Mouse (Mus musculus) A20 (cell line): Measurements from ENCODE around the gene Vstm4.
A peak's percentile ranks its signal among the peaks of the same experiment; 100 is the strongest.

Experiments
- DNase-seq: peaks from one replicate; pipeline ENCODE4 v3.0.0-alpha.2; 2011; ENCODE audit warnings: low read depth, low spot score

The Vstm4 gene

DNA sequence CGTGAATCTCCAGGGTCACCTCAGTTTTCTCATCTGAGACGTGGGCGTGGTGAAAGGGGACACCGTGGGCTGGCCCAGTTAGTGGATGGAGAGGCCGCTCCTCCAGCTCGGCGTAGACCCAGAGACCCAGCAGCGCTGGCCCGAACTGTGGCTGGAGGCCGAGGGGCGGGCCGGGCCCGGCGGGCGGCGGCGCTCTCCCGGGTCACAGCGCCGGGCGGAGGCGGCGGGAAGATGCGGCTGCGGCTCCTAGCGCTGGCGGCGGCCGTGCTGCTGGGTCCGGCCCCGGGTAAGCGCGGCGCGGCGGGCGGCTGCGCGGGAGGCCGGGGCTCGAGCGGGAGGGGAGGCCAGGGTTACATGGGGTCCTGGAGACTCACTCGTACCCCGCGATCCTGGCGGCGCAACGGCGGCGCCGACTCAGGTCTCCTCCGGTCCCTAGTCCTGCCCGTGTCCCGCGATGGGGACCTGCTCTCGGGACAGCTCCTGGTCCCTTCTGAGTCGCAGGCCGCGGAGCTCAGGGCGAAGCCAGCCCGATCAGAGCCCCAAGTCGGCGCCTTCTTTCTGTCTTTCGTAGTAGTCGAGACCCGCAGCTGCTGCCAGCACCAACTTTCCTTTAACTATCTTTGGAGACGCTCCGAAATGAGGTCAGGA, at the start of gene Vstm4:
Gene Vstm4 (plus strand): TSS at position 76 of the 648 bp plus-strand sequence.
- no peak for DNase-seq

DNA sequence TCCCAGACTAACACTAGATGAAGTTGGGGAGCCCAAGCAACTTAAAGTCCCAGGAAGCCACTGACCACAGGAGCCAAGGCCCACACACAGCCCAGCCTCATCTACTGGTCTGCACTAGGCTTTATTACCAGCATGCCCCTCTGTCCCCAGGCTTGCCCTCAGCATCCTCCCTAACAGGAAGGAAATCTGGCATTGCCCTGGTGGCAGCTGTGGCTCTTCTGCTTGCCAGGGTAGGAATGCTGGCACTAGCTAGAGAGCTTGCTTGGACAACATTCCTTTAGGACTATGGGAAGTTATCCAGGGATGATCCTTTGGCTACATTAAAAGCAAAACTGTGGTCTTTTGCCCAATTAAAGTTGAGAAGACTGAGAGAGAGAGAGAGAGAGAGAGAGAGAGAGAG, 46.4 kb upstream of the Vstm4 start:
- DNase-seq = no peak

DNA sequence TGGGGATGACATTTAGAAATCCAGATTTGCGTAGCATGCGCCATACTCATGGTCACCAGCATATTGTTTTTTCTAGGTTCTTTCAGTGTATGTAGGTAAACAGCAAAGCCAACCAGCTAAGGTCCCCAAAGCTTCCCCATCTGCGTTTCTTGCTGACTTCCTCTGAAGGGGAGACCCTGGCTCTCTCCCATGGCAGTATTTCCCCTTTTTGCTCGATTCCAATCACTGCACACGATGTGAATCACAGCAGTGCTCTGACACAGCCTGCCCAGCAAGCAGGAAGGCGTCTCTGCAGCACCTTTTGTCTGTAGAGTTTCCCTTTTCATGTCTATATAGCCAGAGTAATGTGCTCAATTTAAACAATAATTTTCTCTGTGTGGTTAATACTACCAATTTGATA, 44.1 kb upstream of the Vstm4 start:
- no peak for DNase-seq

DNA sequence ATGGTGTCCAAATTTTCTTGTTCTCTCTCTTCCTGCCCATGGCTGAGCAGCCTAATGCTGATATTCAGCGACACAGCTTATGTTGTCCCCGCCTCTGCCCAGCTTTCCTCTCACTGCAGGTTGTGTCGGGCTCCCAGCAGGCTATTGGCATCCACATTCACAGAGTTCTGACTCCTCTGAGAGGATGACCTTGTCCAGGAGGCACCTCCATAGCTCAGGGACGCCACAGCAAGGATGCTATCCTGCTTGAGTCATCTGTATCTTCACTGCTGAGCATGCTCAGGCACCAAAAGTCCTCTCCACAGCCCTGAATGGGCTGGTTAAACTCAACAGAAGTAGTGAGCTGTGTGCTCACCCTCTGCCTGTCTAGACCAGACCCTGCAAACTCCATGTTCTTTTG, 41.6 kb upstream of the Vstm4 start:
- DNase-seq = no peak

DNA sequence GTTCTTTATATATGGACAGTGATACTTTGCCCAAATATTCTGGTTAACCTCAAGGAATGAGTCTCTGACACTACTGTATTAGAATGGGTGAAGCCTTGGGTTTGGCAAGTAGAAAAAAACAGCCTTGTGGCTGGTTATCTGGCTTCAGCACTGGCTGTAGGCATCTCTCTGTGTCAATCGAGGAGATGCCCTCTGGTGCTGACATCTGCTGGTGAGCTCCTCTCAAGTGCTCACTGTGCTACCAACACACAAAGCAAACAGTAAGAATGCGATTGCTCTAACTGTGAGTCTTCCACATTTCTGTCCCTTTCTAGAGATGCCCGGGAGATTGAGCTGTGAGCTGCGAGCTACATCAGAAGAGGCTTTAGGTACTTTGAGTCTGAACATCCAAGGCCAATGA, 40.0 kb upstream of the Vstm4 start:
- DNase-seq = peak; percentile 14

DNA sequence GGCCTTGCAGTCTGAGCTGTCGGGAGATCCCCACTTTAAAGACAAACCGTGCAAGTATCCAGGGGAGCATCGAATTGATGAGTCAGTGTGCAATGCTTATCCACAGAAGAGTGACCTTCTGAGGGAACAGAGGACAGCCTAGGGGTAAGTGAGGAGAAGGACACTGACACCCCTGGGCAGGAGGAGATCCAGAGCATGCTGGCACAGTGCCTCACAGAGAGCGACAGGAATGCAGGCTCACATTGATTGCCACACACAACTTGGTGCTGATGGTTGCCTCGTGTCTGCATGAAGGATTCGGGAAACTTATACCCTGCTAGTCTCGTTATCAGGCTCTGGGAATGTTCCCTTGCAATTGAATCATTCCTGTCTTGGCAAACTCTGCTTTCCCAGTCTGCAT, 39.3 kb upstream of the Vstm4 start:
- no peak for DNase-seq

DNA sequence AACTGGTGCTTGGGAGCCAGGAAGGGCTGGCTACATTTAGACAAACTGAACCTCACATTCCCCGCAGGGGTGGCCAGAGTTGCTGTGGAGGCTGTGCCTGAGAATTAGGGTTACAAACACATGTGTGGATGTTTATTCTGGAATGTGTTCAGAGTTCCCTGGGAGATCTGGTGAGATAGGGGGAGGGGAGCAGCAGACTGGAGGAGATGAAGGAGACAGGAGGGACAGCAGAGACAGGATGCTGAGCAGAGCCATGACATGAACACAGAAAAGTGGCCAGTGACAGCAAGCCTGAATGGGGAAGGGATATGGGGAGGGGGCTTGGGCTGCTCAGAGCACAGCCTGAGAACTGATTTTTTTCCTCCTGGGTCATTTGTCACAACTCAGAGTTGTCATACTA, 37.3 kb upstream of the Vstm4 start:
- DNase-seq = no peak

DNA sequence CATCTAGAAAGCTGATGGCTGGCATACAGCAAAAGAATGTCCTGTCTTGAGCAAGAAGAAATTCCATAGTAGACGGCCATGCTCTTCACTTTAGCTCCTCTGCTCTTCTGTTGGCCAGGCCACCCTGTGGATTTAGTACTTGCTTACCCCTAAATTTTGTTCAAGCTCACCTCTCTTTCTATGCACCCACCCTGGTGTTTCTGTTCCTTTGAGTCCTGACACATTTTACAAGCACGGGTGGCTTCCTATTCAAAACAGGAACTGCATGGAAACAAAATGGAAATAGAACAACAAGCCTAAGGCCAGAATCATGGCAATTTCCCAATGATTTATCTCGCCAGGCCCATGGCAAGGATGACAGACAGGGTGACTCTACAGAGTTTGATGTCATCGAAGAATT, 33.7 kb upstream of the Vstm4 start:
- DNase-seq = no peak

DNA sequence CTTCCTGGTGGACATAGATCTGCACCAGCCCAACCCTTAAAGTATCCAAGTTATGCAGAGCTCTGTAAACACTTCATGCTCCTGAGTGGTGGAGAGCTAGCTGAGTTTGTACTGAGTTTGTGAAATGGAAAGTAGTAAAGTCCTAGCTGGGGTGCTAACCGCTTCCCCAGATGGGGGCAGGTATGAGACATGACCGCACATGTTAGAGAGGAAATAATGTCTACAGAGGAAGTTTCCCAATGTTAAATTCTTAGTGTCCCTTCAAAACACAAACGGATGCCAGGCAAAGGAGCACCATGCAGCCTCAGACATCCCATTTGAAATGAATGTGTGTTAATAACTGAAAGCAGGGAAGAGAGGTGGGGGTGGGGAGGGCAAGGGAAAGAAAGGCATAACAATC, 32.7 kb upstream of the Vstm4 start:
- no peak for DNase-seq

DNA sequence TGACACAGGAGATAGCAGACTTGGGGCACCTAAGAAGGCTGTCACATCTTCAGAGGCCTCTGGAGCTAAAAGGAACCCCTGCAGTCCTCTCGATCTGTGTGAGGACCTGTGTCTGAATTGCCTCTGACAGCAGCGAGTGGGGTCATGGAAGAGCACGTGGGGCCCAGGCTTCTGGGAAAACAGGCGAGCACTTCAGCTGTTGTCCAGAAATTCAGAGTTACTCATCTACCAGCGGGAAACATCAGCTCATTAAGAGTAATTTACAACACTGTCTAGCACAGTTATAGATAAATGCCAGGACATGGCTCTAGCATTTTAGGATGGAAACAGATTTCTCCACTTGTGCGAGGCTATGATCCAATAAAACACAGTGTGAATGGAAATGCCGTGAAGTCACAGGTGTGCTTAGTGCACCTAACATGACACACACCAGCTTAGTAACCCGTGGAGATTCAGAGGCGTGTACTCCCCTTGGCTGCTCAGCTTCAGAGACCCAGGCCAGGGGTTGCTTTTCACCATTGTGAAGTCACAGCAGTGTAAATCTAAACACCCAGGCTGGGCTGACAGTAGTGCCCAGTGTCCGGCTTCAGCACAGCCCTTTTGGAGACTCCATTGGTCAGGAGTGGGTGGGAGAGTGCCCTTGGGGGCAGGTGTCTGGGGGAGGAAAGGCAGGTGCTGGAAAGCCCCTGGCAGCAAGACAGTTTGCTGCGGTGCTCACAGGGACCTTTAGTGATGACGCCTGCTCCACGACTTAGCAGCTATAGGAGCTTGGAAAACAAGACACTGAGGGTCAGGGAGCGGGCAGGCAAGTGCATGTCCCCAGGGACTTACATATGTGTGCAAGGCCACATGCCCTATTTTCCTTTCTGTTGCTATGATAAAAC, 32.0 kb upstream of the Vstm4 start:
- DNase-seq = no peak

DNA sequence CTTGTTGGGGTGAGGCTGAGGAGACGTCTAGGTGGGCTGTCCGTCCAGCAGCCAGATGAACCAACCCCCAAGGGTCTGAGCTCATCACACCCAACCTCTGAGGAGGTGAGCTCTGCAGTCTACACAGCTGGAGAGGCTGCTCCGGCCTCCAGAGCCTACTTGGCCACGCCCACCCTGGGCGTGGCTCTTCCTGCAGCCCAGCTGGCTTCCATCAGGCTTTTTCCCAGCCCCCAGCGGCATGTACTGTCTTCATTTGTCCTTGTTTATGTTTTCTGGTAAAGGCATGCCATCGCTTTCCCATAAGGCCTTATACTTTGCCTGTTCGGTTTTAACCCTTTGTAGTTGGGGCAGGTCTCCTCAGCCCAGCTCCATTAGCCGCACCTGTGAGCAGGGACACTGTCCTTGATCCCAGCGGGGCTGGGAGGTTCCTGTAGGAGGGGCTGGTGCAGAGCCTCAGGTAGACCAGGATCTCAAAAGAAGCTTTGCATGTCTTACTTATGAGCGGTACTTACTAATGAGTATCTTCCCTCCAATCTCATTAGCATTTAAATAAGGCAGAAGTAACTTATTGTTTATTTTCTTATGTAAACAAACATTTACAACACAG, 31.0 kb upstream of the Vstm4 start:
- DNase-seq = no peak

DNA sequence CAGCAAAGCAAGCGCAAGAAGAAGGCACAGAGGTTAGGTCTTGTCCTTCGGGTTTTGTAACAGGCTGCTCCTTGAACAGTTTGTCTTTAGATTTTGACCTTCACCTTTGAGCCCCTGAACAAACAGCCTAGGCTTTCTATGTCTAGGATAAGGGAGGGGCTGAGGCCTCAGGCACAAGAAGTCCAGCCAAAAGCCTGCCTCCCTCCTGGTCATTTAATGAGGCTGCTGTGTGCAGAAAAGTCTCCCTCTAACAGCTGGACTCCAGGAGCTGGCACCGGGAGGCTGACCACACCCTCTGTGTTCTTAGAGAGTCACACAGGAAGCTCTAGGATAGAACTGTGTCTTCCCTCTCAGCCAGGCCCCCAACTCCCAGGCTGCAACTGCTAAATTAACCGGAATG, 29.4 kb upstream of the Vstm4 start:
- DNase-seq = no peak

DNA sequence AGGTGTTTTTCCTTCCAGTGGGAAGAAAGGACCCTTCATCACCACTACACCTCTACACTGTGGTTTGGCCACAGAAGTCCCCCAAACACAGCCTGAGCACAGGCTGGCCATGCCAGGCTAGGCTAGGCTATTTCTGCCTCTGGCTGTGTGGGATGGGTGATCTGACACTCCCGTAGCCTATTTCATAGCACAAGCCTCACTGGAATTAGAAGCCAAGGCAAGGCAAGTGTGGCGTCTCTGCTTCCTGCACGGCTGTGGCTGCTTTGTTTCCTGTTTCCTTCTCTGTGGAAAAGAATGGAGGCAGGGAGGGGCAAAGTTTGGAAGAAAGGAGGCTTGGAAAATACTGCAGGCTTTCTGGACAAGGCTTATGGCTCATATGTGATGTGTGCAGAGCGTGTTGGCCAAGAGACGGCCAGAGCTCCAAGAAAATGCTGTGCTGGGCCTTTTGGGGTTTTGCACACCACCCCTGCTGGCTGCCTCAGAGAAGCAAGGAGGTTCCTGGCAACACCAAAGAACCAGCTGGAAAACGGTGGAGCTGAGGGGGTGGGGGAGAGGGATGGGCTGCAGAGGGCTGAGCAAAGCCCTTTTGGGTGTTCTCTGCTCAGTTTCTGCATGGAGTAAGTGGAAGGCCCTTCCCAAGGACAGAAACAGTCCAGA, 28.4 kb upstream of the Vstm4 start:
- no peak for DNase-seq

DNA sequence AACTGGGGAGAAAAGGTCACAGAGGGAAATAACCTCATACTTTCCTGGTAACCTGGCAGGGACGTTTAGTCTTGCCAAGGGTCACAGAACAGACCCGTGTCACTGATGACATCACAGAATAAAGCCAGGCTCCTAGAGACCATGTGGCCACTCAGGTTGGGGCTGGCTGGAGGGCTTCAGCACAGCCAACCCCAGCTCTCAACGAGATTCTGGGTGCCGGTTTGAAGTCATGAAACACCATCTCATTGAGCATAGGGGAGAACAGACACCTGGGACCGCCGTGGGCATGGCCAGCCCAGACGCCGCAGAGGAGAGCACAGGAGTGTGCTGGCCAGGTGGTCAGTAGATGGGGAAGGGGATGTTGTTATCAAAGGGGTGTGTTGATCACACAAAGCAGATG, 22.7 kb upstream of the Vstm4 start, which contains the start of gene Fam170b:
Gene Fam170b (plus strand): TSS at position 116 of the 400 bp plus-strand sequence.
- no peak for DNase-seq

DNA sequence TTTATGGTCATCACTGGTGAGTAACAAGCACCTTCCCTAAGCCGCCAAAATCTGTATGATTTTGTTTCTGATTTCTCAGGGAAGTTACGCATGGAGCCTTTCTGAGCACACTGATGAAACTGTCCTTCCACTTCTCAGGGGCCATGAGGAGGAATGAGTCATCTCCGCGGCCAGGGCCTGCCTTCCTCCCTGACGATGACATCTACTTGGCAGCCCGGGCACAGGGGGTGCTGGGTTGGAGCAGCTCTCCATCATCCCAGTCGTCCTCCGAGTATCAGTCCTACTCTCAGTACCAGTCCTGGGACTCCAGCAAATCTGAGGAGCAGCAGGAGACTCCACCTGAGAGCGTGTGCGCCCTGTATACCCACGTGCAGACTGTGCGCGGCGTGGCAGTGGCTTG, 21.4 kb upstream of the Vstm4 start:
- DNase-seq = no peak

DNA sequence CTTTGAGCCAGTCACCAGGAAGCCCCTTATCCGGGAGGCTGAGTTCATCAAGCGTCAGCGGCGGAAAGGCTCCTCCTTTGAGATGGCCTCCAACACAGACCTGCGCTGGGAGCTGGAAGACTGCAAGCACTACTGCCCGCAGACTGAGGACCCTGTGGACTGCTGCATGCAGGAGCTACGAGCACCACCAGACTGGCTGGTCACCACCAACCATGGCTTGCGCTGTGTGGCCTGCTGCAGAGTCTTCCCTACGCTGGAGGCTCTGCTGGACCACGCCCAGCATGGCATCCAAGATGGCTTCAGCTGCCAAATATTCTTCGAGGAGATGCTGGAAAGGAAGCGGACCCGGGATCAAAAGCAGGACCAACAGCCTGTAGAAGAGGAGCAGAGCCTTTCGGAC, 21.0 kb upstream of the Vstm4 start:
- DNase-seq = no peak

DNA sequence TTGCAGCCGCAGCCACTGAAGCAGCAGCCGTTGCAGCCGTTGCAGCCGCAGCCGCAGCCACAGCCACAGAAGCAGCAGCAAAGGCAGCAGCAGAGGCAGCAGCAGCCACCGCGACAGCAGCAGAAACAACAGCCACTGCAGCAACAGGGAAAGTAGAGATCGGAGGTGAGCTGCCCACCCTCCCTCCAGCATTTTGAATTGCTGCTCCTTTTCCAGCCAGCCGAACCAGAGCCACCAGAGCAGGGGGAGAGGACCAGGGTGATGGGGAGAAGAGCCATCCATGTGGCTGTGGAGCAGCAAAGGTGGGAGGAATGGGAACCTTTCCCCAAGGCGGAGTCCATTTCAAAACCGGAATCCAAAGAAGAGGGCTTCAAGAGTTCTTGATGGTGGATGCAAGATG, 20.4 kb upstream of the Vstm4 start:
- DNase-seq = no peak

DNA sequence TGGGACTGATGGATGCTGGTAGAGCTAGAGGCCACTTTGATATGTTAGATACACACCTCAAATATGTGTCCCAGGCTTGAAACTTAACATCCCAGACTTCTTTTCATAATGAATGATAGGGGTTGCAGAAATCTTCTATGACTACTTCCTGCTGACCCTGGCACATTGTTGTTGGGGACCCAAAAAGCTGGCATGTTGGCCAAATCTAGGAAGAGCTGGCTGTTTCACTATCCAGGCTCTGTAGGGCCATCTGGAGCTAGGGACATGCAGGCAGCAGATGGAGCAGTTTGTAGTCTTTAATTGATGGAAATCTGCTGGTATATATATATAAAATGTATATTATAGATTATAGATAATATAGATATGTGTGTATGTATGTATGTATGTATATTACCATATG, 14.5 kb upstream of the Vstm4 start:
- no peak for DNase-seq

DNA sequence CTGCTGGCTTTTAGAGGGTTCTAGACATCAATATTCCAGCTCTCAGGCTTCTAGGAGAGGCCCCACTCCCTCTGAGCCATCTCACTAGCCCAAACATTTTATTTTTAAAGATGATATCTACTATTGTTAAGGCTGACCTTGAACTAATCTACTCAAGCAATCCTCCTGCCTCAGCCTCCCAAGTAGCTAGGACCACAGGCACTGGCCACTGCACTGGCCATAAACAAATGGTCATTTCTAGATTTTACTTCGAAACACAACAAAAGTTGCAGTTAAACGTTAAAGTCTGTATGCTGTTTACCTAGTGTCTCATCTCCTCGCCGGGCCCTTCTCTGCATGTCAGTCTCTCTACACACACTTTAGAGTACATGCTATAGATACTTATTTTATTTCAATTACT, 2.5 kb upstream of the Vstm4 start:
- DNase-seq = no peak

DNA sequence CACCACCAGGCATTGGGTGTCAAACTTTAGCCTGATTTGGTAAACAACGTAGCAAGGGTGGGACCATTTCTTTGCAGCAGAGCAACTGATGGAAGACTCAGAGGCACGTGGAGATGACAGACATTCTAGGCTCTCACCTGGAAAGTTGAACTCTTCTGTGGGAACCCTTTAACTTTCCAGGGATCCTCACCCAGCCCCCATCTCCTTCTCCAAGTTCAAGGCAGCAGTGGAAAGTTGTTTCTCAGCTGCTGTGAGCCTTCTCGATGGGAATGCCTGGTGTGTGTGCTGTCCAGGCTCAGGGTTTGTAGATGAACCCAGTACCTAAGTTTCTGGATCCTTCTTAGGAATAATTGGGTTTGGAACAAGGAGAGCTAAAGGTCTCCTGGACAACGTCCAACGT, 310 bp upstream of the Vstm4 start:
- no peak for DNase-seq

DNA sequence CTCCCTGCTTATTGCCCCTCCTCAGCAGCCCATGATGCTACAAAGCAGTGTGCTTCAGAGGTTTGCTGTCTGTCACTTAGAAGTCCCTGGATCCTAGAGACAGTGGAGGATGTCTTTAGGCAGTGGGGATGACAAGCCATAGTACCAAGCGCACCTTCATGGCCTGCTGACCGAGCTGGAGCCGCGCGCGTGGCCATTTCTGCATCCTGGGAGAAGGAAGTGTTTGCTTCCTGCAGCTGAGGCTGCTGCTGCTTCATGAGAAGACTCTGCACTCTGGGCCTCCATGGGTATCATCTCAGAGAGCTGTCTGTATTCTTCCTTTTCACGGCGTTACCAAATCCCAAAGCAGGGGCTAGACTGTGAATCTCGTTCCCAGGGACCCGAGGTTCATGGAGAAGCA, 1.8 kb downstream of the Vstm4 start:
- no peak for DNase-seq

DNA sequence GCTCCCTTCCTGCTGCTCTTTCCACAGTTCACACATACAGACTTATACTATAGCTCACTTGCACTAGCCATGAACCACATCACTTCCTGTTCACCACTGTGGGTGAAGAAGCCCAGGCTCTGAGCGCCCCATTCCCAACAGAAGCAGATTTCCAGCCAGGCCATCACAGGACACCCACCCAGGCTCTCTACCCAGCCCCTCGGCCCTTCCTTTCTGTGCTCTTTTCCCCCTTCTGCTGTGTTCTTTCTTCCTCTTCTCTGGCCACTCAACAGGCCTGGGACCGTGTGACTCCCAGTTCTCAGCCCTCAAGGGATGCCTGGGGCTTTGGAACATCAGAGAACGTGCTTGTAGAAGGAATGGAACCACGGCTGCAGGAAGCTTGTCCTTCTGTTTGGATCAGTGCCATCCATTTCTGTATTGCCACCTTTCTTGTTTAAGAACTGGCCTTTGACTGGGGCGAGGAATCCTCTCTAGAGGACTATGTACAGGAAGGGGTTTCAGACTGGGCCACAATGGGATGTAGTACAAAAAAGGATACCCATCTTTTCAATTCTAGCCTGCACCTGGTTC, 2.5 kb downstream of the Vstm4 start:
- no peak for DNase-seq
